Mouse (Mus musculus): ENCODE results near the gene Rab20. TPM values are rescaled to one million over a fixed set of nuclear protein-coding genes. Genes with fewer than 3 reads are reported as not detected.
A peak's percentile ranks its signal among the peaks of the same experiment; 100 is the strongest.

Gene Rab20
- polyA plus RNA-seq, 1 experiment from 2014 or later, result 0.36 TPM

DNA sequence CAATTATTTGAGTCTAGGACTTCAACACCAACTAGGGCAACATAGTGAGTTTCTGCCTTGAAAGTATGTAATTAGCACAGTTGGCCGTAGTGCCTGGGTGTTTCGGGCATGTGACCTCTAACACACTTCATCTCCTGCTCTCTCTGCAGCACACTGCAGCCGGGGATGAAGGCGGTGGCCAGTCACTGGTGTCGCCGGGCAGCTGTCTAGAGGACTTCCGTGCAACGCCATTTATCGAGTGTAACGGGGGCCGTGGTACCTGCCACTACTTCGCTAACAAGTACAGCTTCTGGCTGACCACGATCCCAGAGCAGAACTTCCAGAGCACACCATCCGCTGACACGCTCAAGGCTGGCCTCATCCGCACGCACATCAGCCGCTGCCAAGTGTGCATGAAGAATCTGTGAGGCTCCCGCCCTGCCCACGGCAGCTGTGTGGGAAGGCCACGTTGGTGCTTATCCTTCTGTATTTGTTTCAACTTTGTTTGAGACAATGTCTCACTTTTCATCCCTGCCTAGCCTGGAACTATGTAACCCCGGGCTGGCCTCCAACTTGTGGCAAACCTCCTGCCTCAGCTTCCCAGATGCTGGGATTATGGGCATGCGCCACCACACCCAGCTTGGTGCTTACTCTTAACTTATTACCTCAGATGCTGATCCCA, 30.5 kb downstream of the Rab20 start:
- ATAC-seq, result no peak
- H3K4me3 ChIP-seq (replicated peaks), result no peak overlapping the region
- H3K4me1 ChIP-seq (replicated peaks), result peaks cover 12% of the 10 kb centered on the region
- no peak overlapping the region for H3K4me2 ChIP-seq (replicated peaks)
- no peaks in the 10 kb centered on the region for H3K9me3 ChIP-seq
- H3K36me3 ChIP-seq, result no peaks in the 10 kb centered on the region
- H3K27ac ChIP-seq, result no peak overlapping the region
- no peaks in the 10 kb centered on the region for H3K27me3 ChIP-seq
- H3K9ac ChIP-seq (replicated peaks), result no peak overlapping the region
- WGBS, result 93% methylated on average over 23 of the region's 23 CpGs

DNA sequence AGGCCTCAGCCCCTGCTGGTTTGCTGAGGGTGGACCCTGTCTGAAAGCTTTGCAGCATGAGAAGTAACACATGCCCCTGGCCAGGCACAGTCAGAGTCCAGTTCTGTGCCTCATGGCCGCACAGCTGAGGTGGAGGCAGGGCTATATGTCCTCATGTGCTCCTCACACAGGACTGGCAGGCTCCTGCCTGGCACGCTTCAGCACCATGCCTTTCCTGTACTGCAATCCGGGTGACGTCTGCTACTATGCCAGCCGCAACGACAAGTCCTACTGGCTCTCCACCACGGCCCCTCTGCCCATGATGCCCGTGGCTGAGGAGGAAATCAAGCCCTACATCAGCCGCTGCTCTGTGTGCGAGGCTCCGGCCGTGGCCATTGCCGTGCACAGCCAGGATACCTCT, 32.7 kb downstream of the Rab20 start:
- WGBS, result 91% methylated on average over 13 of the region's 13 CpGs
- H3K27me3 ChIP-seq, result no peaks in the 10 kb centered on the region
- H3K36me3 ChIP-seq, result no peaks in the 10 kb centered on the region
- H3K4me2 ChIP-seq (replicated peaks), result no peak overlapping the region
- no peak overlapping the region for H3K27ac ChIP-seq
- peaks cover 6% of the 10 kb centered on the region for H3K4me1 ChIP-seq (replicated peaks)
- ATAC-seq, result no peak
- H3K9me3 ChIP-seq, result no peaks in the 10 kb centered on the region
- no peak overlapping the region for H3K9ac ChIP-seq (replicated peaks)
- no peak overlapping the region for H3K4me3 ChIP-seq (replicated peaks)

DNA sequence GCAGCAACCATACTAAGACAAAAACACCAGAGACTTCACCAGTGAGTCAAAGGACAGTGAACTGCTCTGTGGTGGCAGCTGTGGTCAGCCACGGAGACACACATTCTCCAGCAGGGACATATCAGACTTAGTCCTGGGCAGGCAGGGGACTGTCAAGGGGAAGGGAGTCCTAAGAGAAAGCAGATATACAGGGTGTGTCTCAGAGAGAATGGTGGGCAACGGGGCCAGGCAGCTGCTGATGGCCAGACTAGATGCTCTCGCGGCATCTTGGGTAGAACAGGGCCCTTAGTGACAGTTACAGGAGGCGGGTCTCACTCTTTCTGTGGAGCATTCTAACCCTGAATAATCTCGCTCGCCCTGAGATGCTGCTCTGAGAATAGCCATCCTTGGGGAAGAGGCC, 34.3 kb downstream of the Rab20 start:
- no peaks in the 10 kb centered on the region for H3K27me3 ChIP-seq
- 78% methylated on average over 7 of the region's 7 CpGs for WGBS
- H3K4me2 ChIP-seq (replicated peaks), result no peak overlapping the region
- no peaks in the 10 kb centered on the region for H3K9me3 ChIP-seq
- ATAC-seq, result no peak
- no peak overlapping the region for H3K9ac ChIP-seq (replicated peaks)
- no peak overlapping the region for H3K4me3 ChIP-seq (replicated peaks)
- H3K4me1 ChIP-seq (replicated peaks), result no peaks in the 10 kb centered on the region
- H3K27ac ChIP-seq, result no peak overlapping the region
- no peaks in the 10 kb centered on the region for H3K36me3 ChIP-seq

DNA sequence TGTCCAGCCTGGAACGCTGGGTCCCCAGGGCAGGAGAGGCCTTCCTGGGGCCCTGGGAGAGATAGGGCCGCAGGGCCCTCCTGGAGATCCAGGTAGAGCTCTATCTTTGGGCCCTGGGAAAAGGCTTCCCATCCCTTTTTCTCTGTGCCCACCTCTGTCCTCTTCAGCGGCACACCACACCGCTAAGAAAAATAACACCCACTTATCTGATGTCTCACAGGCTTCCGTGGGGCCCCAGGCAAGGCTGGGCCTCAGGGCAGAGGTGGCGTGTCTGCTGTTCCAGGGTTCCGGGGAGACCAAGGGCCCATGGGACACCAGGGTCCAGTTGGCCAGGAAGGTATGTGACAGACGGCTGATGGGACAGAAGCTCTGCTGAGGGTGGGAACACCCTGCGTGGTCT, 34.9 kb downstream of the Rab20 start:
- no peaks in the 10 kb centered on the region for H3K27me3 ChIP-seq
- H3K36me3 ChIP-seq, result no peaks in the 10 kb centered on the region
- WGBS, result 92% methylated on average over 9 of the region's 9 CpGs
- no peak for ATAC-seq
- no peaks in the 10 kb centered on the region for H3K9me3 ChIP-seq
- H3K4me1 ChIP-seq (replicated peaks), result no peaks in the 10 kb centered on the region
- no peak overlapping the region for H3K4me3 ChIP-seq (replicated peaks)
- no peak overlapping the region for H3K4me2 ChIP-seq (replicated peaks)
- H3K9ac ChIP-seq (replicated peaks), result no peak overlapping the region
- H3K27ac ChIP-seq, result no peak overlapping the region

- H3K4me1 ChIP-seq (replicated peaks), result no peaks in the 10 kb centered on the region
- H3K36me3 ChIP-seq, result no peaks in the 10 kb centered on the region
- H3K4me2 ChIP-seq (replicated peaks), result no peak overlapping the region
- no peak overlapping the region for H3K27ac ChIP-seq
- H3K9ac ChIP-seq (replicated peaks), result no peak overlapping the region
- H3K9me3 ChIP-seq, result no peaks in the 10 kb centered on the region
- no peaks in the 10 kb centered on the region for H3K27me3 ChIP-seq
- no peak for ATAC-seq
- 97% methylated on average over 6 of the region's 6 CpGs for WGBS
- H3K4me3 ChIP-seq (replicated peaks), result no peak overlapping the region
Measured at GRCm38 (mm10) chr8:11441291-11441690, 37.2 kb downstream of the Rab20 start.

DNA sequence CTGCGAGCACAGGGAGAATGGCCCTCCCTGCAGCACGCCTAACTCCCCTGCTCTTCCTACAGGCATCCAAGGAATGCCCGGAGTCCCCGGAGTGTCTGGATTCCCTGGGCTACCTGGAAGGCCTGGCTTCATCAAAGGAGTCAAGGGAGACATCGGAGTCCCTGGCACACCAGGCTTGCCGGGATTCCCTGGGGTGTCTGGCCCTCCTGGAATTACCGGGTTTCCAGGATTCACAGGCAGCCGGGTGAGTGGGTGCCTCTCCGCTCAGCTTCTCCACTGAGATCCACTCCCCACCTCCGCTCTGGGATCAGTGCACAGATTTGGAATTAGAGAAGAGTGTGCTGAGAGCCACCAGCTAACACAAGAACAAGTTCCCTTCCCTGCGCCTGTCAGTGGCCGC, 40.6 kb downstream of the Rab20 start:
- Histone ChIP-seq H3K9me3 (no peaks in the 10 kb centered on the region), H3K4me3 (replicated peaks) (no peak overlapping the region), H3K36me3 (no peaks in the 10 kb centered on the region), H3K4me1 (replicated peaks) (no peaks in the 10 kb centered on the region), H3K9ac (replicated peaks) (no peak overlapping the region), H3K27me3 (no peaks in the 10 kb centered on the region), H3K27ac (no peak overlapping the region), H3K4me2 (replicated peaks) (no peak overlapping the region)
- no peak for ATAC-seq
- 54% methylated on average over 12 of the region's 12 CpGs for WGBS

GRCm38 (mm10) chr8:11430688-11431087, 47.8 kb downstream of the Rab20 start:
- ATAC-seq, result no peak
- Histone ChIP-seq H3K4me1 (replicated peaks) (no peaks in the 10 kb centered on the region), H3K9me3 (no peaks in the 10 kb centered on the region), H3K4me3 (replicated peaks) (no peak overlapping the region), H3K27me3 (no peaks in the 10 kb centered on the region), H3K27ac (no peak overlapping the region), H3K9ac (replicated peaks) (no peak overlapping the region), H3K4me2 (replicated peaks) (no peak overlapping the region), H3K36me3 (no peaks in the 10 kb centered on the region)
- WGBS, result 51% methylated on average over 5 of the region's 5 CpGs

- H3K27ac ChIP-seq, result no peak overlapping the region
- no peak overlapping the region for H3K4me3 ChIP-seq (replicated peaks)
- H3K4me1 ChIP-seq (replicated peaks), result no peaks in the 10 kb centered on the region
- no peak for ATAC-seq
- H3K36me3 ChIP-seq, result no peaks in the 10 kb centered on the region
- no peak overlapping the region for H3K4me2 ChIP-seq (replicated peaks)
- no peak overlapping the region for H3K9ac ChIP-seq (replicated peaks)
- H3K27me3 ChIP-seq, result no peaks in the 10 kb centered on the region
- H3K9me3 ChIP-seq, result no peaks in the 10 kb centered on the region
- WGBS, result 68% methylated on average over 7 of the region's 7 CpGs
Measured at GRCm38 (mm10) chr8:11423091-11423490, 55.4 kb downstream of the Rab20 start.

- WGBS, result 87% methylated on average over 6 of the region's 6 CpGs
- Histone ChIP-seq H3K4me1 (replicated peaks) (no peaks in the 10 kb centered on the region), H3K9ac (replicated peaks) (no peak overlapping the region), H3K27ac (no peak overlapping the region), H3K36me3 (no peaks in the 10 kb centered on the region), H3K9me3 (no peaks in the 10 kb centered on the region), H3K4me3 (replicated peaks) (no peak overlapping the region), H3K4me2 (replicated peaks) (no peak overlapping the region), H3K27me3 (no peaks in the 10 kb centered on the region)
- ATAC-seq, result no peak
Measured at GRCm38 (mm10) chr8:11421968-11422367, 56.5 kb downstream of the Rab20 start.

DNA sequence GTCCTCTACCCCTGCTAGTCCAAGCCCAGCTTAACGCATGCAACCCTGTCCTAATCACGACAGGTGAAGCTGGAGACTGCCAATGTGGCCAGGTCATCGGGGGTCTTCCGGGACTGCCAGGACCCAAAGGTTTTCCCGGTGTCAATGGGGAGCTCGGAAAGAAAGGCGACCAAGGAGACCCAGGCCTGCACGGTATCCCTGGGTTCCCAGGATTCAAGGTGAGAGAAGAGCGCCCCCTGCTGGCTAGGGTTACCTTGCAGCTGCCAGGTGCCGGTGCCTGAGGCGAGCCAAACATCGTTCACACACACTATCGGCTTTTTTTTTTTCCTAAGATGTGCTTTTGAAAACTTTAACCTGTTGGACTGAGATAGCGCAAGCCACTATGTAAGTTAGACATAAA, 57.4 kb downstream of the Rab20 start:
- no peaks in the 10 kb centered on the region for H3K36me3 ChIP-seq
- 51% methylated on average over 14 of the region's 14 CpGs for WGBS
- no peak overlapping the region for H3K4me2 ChIP-seq (replicated peaks)
- H3K9me3 ChIP-seq, result no peaks in the 10 kb centered on the region
- no peaks in the 10 kb centered on the region for H3K4me1 ChIP-seq (replicated peaks)
- no peak overlapping the region for H3K4me3 ChIP-seq (replicated peaks)
- no peaks in the 10 kb centered on the region for H3K27me3 ChIP-seq
- H3K27ac ChIP-seq, result no peak overlapping the region
- ATAC-seq, result no peak
- no peak overlapping the region for H3K9ac ChIP-seq (replicated peaks)

GRCm38 (mm10) chr8:11419645-11420044, 58.9 kb downstream of the Rab20 start:
- H3K9me3 ChIP-seq, result no peaks in the 10 kb centered on the region
- no peak overlapping the region for H3K27ac ChIP-seq
- no peak overlapping the region for H3K4me2 ChIP-seq (replicated peaks)
- WGBS, result 8% methylated on average over 2 of the region's 2 CpGs
- H3K36me3 ChIP-seq, result no peaks in the 10 kb centered on the region
- H3K9ac ChIP-seq (replicated peaks), result no peak overlapping the region
- ATAC-seq, result peak; percentile 71
- H3K4me3 ChIP-seq (replicated peaks), result no peak overlapping the region
- peaks cover 4% of the 10 kb centered on the region for H3K4me1 ChIP-seq (replicated peaks)
- H3K27me3 ChIP-seq, result no peaks in the 10 kb centered on the region

DNA sequence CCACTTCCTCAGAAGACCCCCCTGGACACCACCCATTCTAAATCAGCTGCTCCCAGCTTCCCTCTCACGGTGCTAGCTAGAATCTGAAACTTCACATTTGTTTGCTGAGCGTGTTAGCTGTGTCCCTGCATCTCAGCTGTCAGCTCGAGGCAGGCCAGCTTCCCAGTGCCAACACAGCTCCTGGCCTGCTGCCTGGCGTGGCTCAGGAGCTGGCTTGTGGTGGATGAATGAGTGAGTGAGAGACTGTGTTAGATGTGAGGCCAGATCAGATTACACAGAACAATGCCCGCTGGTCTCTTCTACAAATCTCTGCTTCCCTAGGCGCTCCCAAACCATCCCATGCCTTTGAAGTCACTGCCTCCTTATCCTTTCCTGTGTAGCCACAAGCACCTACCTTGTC, 59.3 kb downstream of the Rab20 start:
- no peak overlapping the region for H3K4me2 ChIP-seq (replicated peaks)
- no peak overlapping the region for H3K9ac ChIP-seq (replicated peaks)
- no peaks in the 10 kb centered on the region for H3K9me3 ChIP-seq
- ATAC-seq, result peak; percentile 72
- peaks cover 8% of the 10 kb centered on the region for H3K4me1 ChIP-seq (replicated peaks)
- H3K27ac ChIP-seq, result no peak overlapping the region
- WGBS, result 36% methylated on average over 6 of the region's 6 CpGs
- no peaks in the 10 kb centered on the region for H3K36me3 ChIP-seq
- no peak overlapping the region for H3K4me3 ChIP-seq (replicated peaks)
- no peaks in the 10 kb centered on the region for H3K27me3 ChIP-seq

DNA sequence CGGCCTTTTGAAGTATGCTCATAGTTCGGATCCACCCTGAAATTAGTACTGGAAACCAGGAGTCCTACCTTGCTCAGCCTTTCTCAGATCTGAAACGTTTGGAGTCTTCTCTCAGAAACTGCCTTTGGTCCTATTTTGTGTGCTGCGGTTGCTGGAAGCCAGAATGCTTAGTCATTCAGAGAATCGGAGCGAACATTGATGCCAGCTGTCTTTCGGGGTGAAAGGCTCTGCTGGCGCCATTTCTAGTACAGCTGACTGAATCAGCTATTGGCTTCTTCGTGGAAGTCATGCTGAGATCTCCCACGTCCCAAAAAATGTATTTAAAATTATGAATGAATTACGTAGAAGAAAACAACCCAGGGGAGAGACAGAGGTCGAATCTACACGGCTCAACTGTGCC, 60.7 kb downstream of the Rab20 start:
- H3K27me3 ChIP-seq, result no peaks in the 10 kb centered on the region
- H3K4me1 ChIP-seq (replicated peaks), result peaks cover 15% of the 10 kb centered on the region
- H3K27ac ChIP-seq, result no peak overlapping the region
- H3K4me2 ChIP-seq (replicated peaks), result no peak overlapping the region
- no peaks in the 10 kb centered on the region for H3K9me3 ChIP-seq
- H3K36me3 ChIP-seq, result no peaks in the 10 kb centered on the region
- H3K4me3 ChIP-seq (replicated peaks), result no peak overlapping the region
- H3K9ac ChIP-seq (replicated peaks), result no peak overlapping the region
- no peak for ATAC-seq
- WGBS, result 70% methylated on average over 13 of the region's 13 CpGs

All from midbrain, embryonic 13.5 days (tissue).